Mouse (Mus musculus): ENCODE data around the gene Dtx2. TPM values are rescaled to one million over a fixed set of nuclear protein-coding genes. Genes with fewer than 3 reads are reported as not detected.

Gene Dtx2
- polyA plus RNA-seq, 1 experiment from 2014 or later: 17.4 TPM

GRCm38 (mm10) chr5:135962492-135963279 lies 31.9 kb upstream of the Dtx2 start:
- H3K4me1 ChIP-seq (ENCODE audit: control insufficient read depth in 2 of 2, insufficient read depth in 2 of 2, low read length in 2 of 2): peaks cover 11 to 20% of the 10 kb centered on the region in 2 experiments
- H3K9me3 ChIP-seq (ENCODE audit: control insufficient read depth, low read length): no peaks in the 10 kb centered on the region
- peaks cover 3% of the 10 kb centered on the region; the same call in 1 of the 2 replicates for H3K27me3 ChIP-seq (ENCODE audit: control insufficient read depth, insufficient read depth, low read length)
- ATAC-seq (ENCODE audit: insufficient number of reproducible peaks, insufficient read depth, low FRiP score, low read depth): peak; percentile 95
- no peaks in the 10 kb centered on the region for H3K36me3 ChIP-seq (ENCODE audit: control insufficient read depth, insufficient read depth, low read length)
- peak overlapping the region; percentile 92 for H3K27ac ChIP-seq (replicated peaks in 1 of 2; ENCODE audit: control insufficient read depth in 1 of 2, insufficient read depth in 1 of 2, low read depth in 2 of 2, low read length in 2 of 2)
- peak overlapping the region; percentile 87 for H3K9ac ChIP-seq (ENCODE audit: low read length)
- 0% methylated on average over 46 of the region's 64 CpGs for WGBS
- peak overlapping the region; percentile 96 for H3K4me2 ChIP-seq (ENCODE audit: low read length)
- H3K4me3 ChIP-seq (ENCODE audit: control insufficient read depth in 1 of 2, insufficient read depth in 1 of 2, low read depth in 1 of 2, low read length in 2 of 2): peak overlapping the region; percentile 60 to 66

DNA sequence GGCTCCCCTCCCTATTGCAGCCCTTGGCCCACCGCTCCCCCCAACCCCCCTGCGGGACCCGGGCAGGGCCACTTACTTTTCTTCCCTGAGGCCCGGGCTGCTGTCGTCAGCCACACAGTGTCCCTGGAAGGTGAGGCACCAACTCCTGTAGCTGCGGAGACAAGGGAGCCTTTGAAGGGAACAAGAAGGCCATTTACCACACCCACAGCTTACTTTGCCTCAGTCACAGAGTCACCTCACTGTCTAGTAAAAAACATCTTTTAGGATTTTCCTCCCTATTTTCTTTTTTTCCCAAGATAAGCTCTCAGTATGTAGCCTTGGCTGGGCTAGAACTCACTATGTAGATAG lies 31.3 kb upstream of the Dtx2 start:
- peak overlapping the region; percentile 60 to 66 for H3K4me3 ChIP-seq (ENCODE audit: control insufficient read depth in 1 of 2, insufficient read depth in 1 of 2, low read depth in 1 of 2, low read length in 2 of 2)
- peaks cover 3% of the 10 kb centered on the region; the same call in 1 of the 2 replicates for H3K27me3 ChIP-seq (ENCODE audit: control insufficient read depth, insufficient read depth, low read length)
- peak overlapping the region; percentile 92 for H3K27ac ChIP-seq (replicated peaks in 1 of 2; ENCODE audit: control insufficient read depth in 1 of 2, insufficient read depth in 1 of 2, low read depth in 2 of 2, low read length in 2 of 2)
- H3K9ac ChIP-seq (ENCODE audit: low read length): peak overlapping the region; percentile 87
- no peaks in the 10 kb centered on the region for H3K36me3 ChIP-seq (ENCODE audit: control insufficient read depth, insufficient read depth, low read length)
- peak overlapping the region; percentile 96 for H3K4me2 ChIP-seq (ENCODE audit: low read length)
- H3K4me1 ChIP-seq (ENCODE audit: control insufficient read depth in 2 of 2, insufficient read depth in 2 of 2, low read length in 2 of 2): peaks cover 8 to 18% of the 10 kb centered on the region in 2 experiments; a peak in 3 of 4 replicates
- WGBS: 5% methylated on average over 6 of the region's 6 CpGs
- H3K9me3 ChIP-seq (ENCODE audit: control insufficient read depth, low read length): no peaks in the 10 kb centered on the region
- ATAC-seq (ENCODE audit: insufficient number of reproducible peaks, insufficient read depth, low FRiP score, low read depth): no peak

GRCm38 (mm10) chr5:135965501-135965930 lies 29.1 kb upstream of the Dtx2 start:
- Histone ChIP-seq H3K9ac (ENCODE audit: low read length) (no peak overlapping the region), H3K36me3 (ENCODE audit: control insufficient read depth, insufficient read depth, low read length) (no peaks in the 10 kb centered on the region), H3K4me2 (ENCODE audit: low read length) (peak overlapping the region; percentile 63), H3K4me3 (ENCODE audit: control insufficient read depth in 1 of 2, insufficient read depth in 1 of 2, low read depth in 1 of 2, low read length in 2 of 2) (peak overlapping the region; percentile 22 to 23; a peak in 2 of 4 replicates), H3K9me3 (ENCODE audit: control insufficient read depth, low read length) (no peaks in the 10 kb centered on the region), H3K27me3 (ENCODE audit: control insufficient read depth, insufficient read depth, low read length) (peaks cover 3% of the 10 kb centered on the region; the same call in 1 of the 2 replicates), H3K4me1 (ENCODE audit: control insufficient read depth in 2 of 2, insufficient read depth in 2 of 2, low read length in 2 of 2) (peaks cover 8 to 18% of the 10 kb centered on the region in 2 experiments; a peak in 3 of 4 replicates), H3K27ac (replicated peaks in 1 of 2; ENCODE audit: control insufficient read depth in 1 of 2, insufficient read depth in 1 of 2, low read depth in 2 of 2, low read length in 2 of 2) (no peak overlapping the region)
- 9% methylated on average over 24 of the region's 24 CpGs for WGBS
- no peak for ATAC-seq (ENCODE audit: insufficient number of reproducible peaks, insufficient read depth, low FRiP score, low read depth)

DNA sequence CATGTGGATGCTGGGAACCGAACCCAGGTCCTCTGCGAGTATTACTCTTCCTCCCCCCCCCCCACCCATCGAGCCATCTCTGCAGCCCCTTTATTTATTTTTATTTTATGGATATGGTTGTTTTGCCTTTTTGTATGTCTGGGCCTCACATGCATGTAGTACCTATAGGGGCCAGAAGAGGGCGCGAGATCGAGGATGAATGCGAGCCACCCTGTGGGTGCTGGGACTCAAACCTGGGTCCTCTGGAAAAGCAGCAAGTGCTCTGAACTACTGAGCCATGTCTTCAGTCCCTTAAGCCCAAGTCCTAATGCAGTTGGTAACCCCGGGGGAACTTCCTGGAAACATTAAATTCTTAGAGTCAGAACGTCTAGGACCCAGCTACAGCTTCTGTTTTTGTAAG lies 27.7 kb upstream of the Dtx2 start:
- 52% methylated on average over 9 of the region's 9 CpGs for WGBS

GRCm38 (mm10) chr5:135968781-135969180 lies 25.8 kb upstream of the Dtx2 start:
- Histone ChIP-seq H3K4me3 (ENCODE audit: control insufficient read depth in 1 of 2, insufficient read depth in 1 of 2, low read depth in 1 of 2, low read length in 2 of 2) (no peak overlapping the region), H3K9ac (ENCODE audit: low read length) (no peak overlapping the region), H3K9me3 (ENCODE audit: control insufficient read depth, low read length) (no peaks in the 10 kb centered on the region), H3K27ac (replicated peaks in 1 of 2; ENCODE audit: control insufficient read depth in 1 of 2, insufficient read depth in 1 of 2, low read depth in 2 of 2, low read length in 2 of 2) (no peak overlapping the region), H3K36me3 (ENCODE audit: control insufficient read depth, insufficient read depth, low read length) (no peaks in the 10 kb centered on the region), H3K27me3 (ENCODE audit: control insufficient read depth, insufficient read depth, low read length) (peaks cover 3% of the 10 kb centered on the region; the same call in 1 of the 2 replicates), H3K4me1 (ENCODE audit: control insufficient read depth in 2 of 2, insufficient read depth in 2 of 2, low read length in 2 of 2) (peaks cover 5 to 9% of the 10 kb centered on the region in 2 experiments; a peak in 3 of 4 replicates), H3K4me2 (ENCODE audit: low read length) (no peak overlapping the region)
- ATAC-seq (ENCODE audit: insufficient number of reproducible peaks, insufficient read depth, low FRiP score, low read depth): no peak
- WGBS: 66% methylated on average over 1 of the region's 1 CpGs

More for the DNA sequence above, 27.7 kb upstream of the Dtx2 start:
- peaks cover 5 to 11% of the 10 kb centered on the region in 2 experiments; a peak in 3 of 4 replicates for H3K4me1 ChIP-seq (ENCODE audit: control insufficient read depth in 2 of 2, insufficient read depth in 2 of 2, low read length in 2 of 2)
- H3K4me3 ChIP-seq (ENCODE audit: control insufficient read depth in 1 of 2, insufficient read depth in 1 of 2, low read depth in 1 of 2, low read length in 2 of 2): no peak overlapping the region
- no peak overlapping the region for H3K4me2 ChIP-seq (ENCODE audit: low read length)
- peaks cover 3% of the 10 kb centered on the region; the same call in 1 of the 2 replicates for H3K27me3 ChIP-seq (ENCODE audit: control insufficient read depth, insufficient read depth, low read length)
- no peaks in the 10 kb centered on the region for H3K36me3 ChIP-seq (ENCODE audit: control insufficient read depth, insufficient read depth, low read length)
- no peak overlapping the region for H3K27ac ChIP-seq (replicated peaks in 1 of 2; ENCODE audit: control insufficient read depth in 1 of 2, insufficient read depth in 1 of 2, low read depth in 2 of 2, low read length in 2 of 2)
- H3K9ac ChIP-seq (ENCODE audit: low read length): no peak overlapping the region
- ATAC-seq (ENCODE audit: insufficient number of reproducible peaks, insufficient read depth, low FRiP score, low read depth): no peak
- no peaks in the 10 kb centered on the region for H3K9me3 ChIP-seq (ENCODE audit: control insufficient read depth, low read length)

GRCm38 (mm10) chr5:135970247-135970646 lies 24.4 kb upstream of the Dtx2 start:
- H3K4me3 ChIP-seq (ENCODE audit: control insufficient read depth in 1 of 2, insufficient read depth in 1 of 2, low read depth in 1 of 2, low read length in 2 of 2): no peak overlapping the region
- H3K4me1 ChIP-seq (ENCODE audit: control insufficient read depth in 2 of 2, insufficient read depth in 2 of 2, low read length in 2 of 2): peaks cover 4 to 5% of the 10 kb centered on the region in 2 experiments; a peak in 3 of 4 replicates
- peaks cover 3% of the 10 kb centered on the region; the same call in 1 of the 2 replicates for H3K27me3 ChIP-seq (ENCODE audit: control insufficient read depth, insufficient read depth, low read length)
- H3K4me2 ChIP-seq (ENCODE audit: low read length): no peak overlapping the region
- H3K9me3 ChIP-seq (ENCODE audit: control insufficient read depth, low read length): no peaks in the 10 kb centered on the region
- ATAC-seq (ENCODE audit: insufficient number of reproducible peaks, insufficient read depth, low FRiP score, low read depth): no peak
- H3K9ac ChIP-seq (ENCODE audit: low read length): no peak overlapping the region
- H3K36me3 ChIP-seq (ENCODE audit: control insufficient read depth, insufficient read depth, low read length): no peaks in the 10 kb centered on the region
- H3K27ac ChIP-seq (replicated peaks in 1 of 2; ENCODE audit: control insufficient read depth in 1 of 2, insufficient read depth in 1 of 2, low read depth in 2 of 2, low read length in 2 of 2): no peak overlapping the region
- WGBS: 77% methylated on average over 6 of the region's 6 CpGs

- H3K27me3 ChIP-seq (ENCODE audit: control insufficient read depth, insufficient read depth, low read length): no peaks in the 10 kb centered on the region
- ATAC-seq (ENCODE audit: insufficient number of reproducible peaks, insufficient read depth, low FRiP score, low read depth): no peak
- H3K27ac ChIP-seq (replicated peaks in 1 of 2; ENCODE audit: control insufficient read depth in 1 of 2, insufficient read depth in 1 of 2, low read depth in 2 of 2, low read length in 2 of 2): no peak overlapping the region
- no peaks in the 10 kb centered on the region for H3K4me1 ChIP-seq (ENCODE audit: control insufficient read depth in 2 of 2, insufficient read depth in 2 of 2, low read length in 2 of 2)
- no peak overlapping the region for H3K4me3 ChIP-seq (ENCODE audit: control insufficient read depth in 1 of 2, insufficient read depth in 1 of 2, low read depth in 1 of 2, low read length in 2 of 2)
- 80% methylated on average over 7 of the region's 7 CpGs for WGBS
- no peaks in the 10 kb centered on the region for H3K9me3 ChIP-seq (ENCODE audit: control insufficient read depth, low read length)
- H3K4me2 ChIP-seq (ENCODE audit: low read length): no peak overlapping the region
- no peaks in the 10 kb centered on the region for H3K36me3 ChIP-seq (ENCODE audit: control insufficient read depth, insufficient read depth, low read length)
- H3K9ac ChIP-seq (ENCODE audit: low read length): no peak overlapping the region
These were observed 22.7 kb upstream of the Dtx2 start for GRCm38 (mm10) chr5:135971876-135972275.

Measured in heart, embryonic 14.5 days (tissue).